Mouse (Mus musculus) thymus, postnatal 36 days (tissue): ENCODE data around the gene Mief2.

Source experiments
- DNase-seq, 2 experiments: peaks; one replicate each; pipeline ENCODE4 v3.0.0; 2022; ENCODE audit warnings: mixed read lengths in 2 of 2

The Mief2 gene

DNA sequence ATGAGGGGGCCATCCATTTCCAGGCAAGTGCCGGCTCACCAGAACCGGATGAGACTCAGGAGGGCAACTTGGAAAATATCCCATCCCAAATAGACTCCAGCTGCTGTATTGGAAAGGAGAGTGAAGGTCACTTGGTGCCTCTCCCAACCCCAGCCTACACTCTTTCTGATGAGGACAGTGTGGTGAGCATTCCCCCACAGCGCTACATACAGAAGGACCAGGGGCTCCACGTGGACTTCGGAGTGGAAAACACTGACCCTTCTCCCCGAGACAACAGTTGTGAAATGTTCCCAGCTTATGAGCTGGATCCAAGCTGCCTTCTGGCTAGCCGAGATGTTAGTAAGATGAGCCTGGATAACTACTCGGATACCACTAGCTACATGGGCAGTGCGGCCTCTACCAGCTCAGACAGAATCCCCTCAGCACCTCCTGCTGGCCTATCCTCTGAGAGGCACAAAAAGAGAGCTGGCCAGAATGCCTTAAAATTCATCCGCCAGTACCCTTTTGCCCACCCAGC lies 51.5 kb downstream of the Mief2 start:
- no peak for DNase-seq
